Mouse (Mus musculus) olfactory bulb, adult 2 months (tissue): Measurements from ENCODE around the gene Mapk8ip2. TPM values are rescaled to one million over a fixed set of nuclear protein-coding genes. Genes with fewer than 3 reads are reported as not detected.

Source experiments
- H3K27ac ChIP-seq: fragments of 200-500 bp; 2 replicates; pipeline ENCODE4 v1.5.1; 2012; ENCODE audit warnings: low read depth, low read length; ENCODE audit not compliant: insufficient read depth
- H3K4me1 ChIP-seq: fragments of 200-500 bp; 2 replicates; pipeline ENCODE4 v1.6.1; 2012; ENCODE audit warnings: low read length; ENCODE audit not compliant: control insufficient read depth, insufficient read depth
- H3K4me3 ChIP-seq: fragments of 200-500 bp; 2 replicates; pipeline ENCODE4 v1.5.1; 2012; ENCODE audit warnings: mild to moderate bottlenecking, low read depth, low read length, moderate library complexity; ENCODE audit not compliant: insufficient read depth
- CTCF ChIP-seq: fragments of 200-500 bp; IDR thresholded peaks from 2 replicates; pipeline ENCODE4 v1.5.1; 2012; ENCODE audit warnings: low read depth, mild to moderate bottlenecking, low read length, moderate library complexity; ENCODE audit not compliant: insufficient read depth
- POLR2A ChIP-seq: fragments of 200-500 bp; IDR thresholded peaks from 2 replicates; pipeline ENCODE4 v1.6.1; 2012; ENCODE audit warnings: mild to moderate bottlenecking, low read depth, low read length, moderate library complexity; ENCODE audit not compliant: insufficient read depth
- WGBS: fragments of 180-500 bp; shearing (Covaris S2); methylation state at CpG from one replicate; pipeline ENCODE4 v1.1.7; 2018; 5-methylcytosine and 5-hydroxymethylcytosine counted together
- polyA plus RNA-seq: library from polyadenylated mRNA; stranded (reverse); fragments of >200 nt; gene quantifications from 2 replicates; pipeline ENCODE4 v1.2.4, GENCODE M21; 2012; ENCODE audit warnings: low replicate concordance; ENCODE audit not compliant: missing spikeins, insufficient read depth, insufficient read length

Gene Mapk8ip2
- polyA plus RNA-seq, 1 experiment = not detected

DNA sequence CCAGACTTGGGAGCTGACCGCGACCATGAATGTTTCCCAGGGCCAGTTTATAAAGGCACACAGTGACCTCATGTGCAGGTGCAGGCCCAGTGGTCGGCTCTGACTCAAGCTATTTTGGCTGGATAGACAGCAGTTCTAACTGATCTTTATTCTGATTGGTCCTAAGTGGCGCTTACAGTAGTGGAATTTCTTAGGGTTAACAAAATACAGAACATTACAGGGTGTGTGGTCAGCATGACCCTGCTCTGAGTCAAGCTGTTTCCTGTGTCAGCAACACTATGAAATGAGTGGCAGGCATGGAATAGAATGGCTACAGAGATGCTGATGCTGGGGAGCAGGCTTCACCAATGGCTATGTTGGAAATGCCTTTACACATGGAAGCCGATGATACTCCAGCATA is 17.8 kb upstream of the Mapk8ip2 start:
- Histone ChIP-seq H3K4me3 (no peak overlapping the region), H3K27ac (no peak overlapping the region), H3K4me1 (no peaks in the 10 kb centered on the region)
- TF ChIP-seq CTCF = no peak
- no peak for TF ChIP-seq POLR2A
- WGBS = 83% methylated on average over 5 of the region's 5 CpGs

DNA sequence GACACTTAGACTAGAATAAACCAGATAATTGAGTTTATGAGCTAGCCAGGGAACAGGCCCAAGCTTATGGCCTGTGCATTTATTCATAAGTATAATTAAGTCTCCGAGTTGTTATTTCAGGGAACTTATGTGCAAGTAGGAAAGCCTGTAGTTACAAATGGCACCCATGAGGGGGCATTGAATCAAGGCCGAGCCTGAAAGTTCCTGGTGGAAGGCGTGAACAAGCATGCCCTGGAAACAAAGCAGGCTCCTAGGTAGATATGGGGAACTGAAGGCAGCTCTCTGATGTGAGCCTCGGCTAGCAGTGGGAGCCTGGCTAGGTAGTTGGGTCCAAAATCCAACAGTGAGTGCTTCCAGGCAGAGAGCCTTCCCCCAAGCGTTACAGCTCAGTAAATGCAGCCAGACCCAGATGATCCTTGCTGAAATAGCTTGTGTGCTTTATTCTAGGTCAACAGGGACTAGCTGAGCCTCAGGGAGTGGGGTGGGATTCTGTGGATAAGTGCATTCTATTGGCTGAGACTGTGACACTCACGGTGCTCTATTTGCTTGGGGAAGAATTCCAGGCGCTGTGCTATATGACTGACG is 11.1 kb upstream of the Mapk8ip2 start:
- no peak for TF ChIP-seq POLR2A
- TF ChIP-seq CTCF = no peak
- Histone ChIP-seq H3K4me3 (no peak overlapping the region), H3K27ac (no peak overlapping the region), H3K4me1 (no peaks in the 10 kb centered on the region)
- WGBS = 39% methylated on average over 8 of the region's 8 CpGs

DNA sequence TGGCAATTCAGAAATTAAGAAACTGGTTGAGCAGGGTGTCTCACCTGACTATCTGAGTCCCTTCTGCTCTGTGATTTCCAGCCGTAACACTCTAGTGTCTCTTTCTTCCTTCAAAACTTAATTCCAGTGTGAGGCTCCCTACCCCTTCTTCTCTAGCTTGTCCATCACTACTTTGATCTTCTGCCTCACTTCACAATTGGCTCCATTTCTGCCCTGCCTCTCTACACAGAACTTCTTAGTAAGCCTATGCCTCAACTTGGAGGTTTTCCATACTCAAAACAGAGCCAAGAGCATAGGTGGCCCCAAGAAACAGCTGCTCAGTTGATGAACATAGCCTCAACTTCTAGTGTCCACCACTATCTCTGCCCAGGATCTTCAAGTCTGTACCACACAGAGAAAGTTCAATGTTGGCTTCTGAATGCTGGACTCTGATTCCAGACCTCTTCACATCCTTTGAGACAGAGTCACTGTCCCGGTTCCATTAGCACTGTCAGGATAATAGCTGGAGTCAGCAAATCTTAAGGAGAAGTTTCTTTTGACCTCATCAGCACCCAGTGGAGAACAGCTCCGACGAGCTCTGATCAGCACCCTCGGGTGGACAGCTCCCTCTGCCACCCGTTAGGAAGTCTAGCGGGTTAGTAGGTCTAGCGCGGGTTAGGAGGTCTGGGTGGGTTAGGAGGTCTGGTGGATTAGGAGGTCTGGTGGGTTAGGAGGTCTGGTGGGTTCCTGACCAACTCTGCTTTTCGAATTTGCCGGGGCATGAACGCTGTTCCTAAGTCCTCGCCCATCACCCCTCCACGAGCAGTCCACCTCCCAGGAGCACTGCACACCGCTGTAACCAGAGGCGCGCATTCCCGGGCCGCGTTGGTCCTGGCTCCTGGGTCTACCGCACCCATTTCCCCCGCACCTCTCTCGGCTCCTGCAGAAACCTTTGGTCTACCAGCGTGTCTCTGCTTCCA is 528 bp upstream of the Mapk8ip2 start:
- no peak for TF ChIP-seq POLR2A
- no peak for TF ChIP-seq CTCF

DNA sequence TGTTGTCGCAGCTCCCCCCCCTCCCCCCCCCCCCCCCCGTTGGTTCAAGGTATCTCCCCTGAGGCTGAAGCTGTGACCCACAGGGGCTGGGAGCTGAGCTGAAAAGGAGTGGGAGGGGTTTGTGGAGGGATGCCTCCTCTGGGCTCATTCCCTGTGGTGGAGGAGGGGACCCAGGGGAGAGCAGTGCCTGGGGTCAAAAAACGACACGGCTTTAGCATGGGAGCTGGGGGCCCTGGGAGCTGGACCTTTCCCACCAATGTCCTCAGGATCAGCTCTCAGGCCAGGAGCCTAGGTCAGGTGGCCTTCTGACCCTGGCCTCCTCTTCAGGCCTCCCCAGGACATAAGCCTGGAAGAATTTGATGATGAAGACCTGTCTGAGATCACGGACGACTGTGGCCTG is 1.1 kb downstream of the Mapk8ip2 start:
- H3K27ac ChIP-seq = no peak overlapping the region
- peak overlapping the region; percentile 91 for H3K4me3 ChIP-seq
- WGBS = 18% methylated on average over 4 of the region's 6 CpGs
- H3K4me1 ChIP-seq = peaks cover 41% of the 10 kb centered on the region
- no peak for TF ChIP-seq POLR2A
- TF ChIP-seq CTCF = no peak

More for the DNA sequence above, 528 bp upstream of the Mapk8ip2 start:
- H3K4me1 ChIP-seq = peaks cover 32% of the 10 kb centered on the region
- H3K4me3 ChIP-seq = peak overlapping the region; percentile 91
- H3K27ac ChIP-seq = peak overlapping the region; percentile 84
- 4% methylated on average over 24 of the region's 24 CpGs for WGBS

DNA sequence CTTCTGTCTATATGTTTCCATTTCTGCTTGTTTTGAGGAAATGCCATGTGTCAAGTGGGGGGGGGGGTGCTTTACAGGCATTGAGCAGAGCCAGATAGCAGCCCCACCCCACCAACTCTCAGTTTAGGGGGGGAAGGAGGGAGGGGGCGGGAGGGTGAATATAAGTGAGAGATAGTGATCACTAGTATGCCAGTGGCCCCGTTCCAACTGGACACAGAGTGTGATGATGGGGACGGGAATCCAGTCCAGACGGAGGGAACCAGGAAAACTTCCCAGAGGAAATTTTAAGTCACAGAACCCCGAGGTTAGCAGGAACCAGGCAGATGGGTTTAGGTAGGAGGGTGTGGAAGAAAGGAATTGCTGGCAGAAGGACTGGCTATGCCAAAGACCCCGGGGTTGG is 1.9 kb downstream of the Mapk8ip2 start:
- H3K4me3 ChIP-seq = peak overlapping the region; percentile 91; the same call in 1 of the 2 replicates
- 58% methylated on average over 6 of the region's 6 CpGs for WGBS
- no peak overlapping the region for H3K27ac ChIP-seq
- TF ChIP-seq POLR2A (no peak), CTCF (no peak)
- H3K4me1 ChIP-seq = peaks cover 42% of the 10 kb centered on the region

DNA sequence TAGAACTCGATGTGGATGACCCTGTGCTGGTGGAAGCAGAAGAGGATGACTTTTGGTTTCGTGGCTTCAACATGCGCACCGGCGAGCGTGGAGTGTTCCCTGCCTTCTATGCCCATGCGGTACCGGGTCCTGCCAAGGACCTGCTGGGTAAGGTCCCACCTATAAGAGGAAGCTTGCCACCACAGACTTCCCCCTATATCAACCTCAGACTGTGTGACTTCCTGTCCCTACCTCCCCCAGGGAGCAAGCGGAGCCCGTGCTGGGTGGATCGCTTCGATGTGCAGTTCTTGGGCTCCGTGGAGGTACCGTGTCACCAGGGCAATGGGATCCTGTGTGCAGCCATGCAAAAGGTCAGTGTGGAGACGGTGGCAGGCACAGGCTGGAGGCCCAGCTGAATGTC is 5.2 kb downstream of the Mapk8ip2 start:
- WGBS = 87% methylated on average over 15 of the region's 15 CpGs
- H3K4me3 ChIP-seq = no peak overlapping the region
- no peak overlapping the region for H3K27ac ChIP-seq
- TF ChIP-seq POLR2A = no peak
- no peak for TF ChIP-seq CTCF
- peaks cover 38% of the 10 kb centered on the region for H3K4me1 ChIP-seq

DNA sequence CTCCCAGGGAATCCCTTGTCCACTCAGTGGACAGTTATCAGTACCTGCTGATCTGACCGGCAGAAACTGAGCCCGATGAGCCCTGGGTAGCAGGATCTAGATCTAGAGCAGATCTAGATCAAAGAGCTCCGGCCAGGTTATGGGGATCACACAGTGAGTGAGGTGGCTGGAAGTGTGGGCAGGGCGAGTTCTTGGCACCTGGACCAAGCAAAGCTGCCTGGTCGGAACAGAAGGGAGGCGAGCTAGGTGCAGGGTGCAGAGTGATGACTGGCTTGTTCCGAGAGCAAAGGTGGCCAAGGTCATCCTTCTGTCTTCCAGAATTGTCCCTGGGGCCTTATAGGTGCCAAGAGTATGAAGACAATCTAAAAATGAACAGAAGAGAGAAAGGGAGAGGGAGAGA is 6.1 kb downstream of the Mapk8ip2 start:
- H3K4me1 ChIP-seq = peaks cover 37% of the 10 kb centered on the region
- WGBS = 87% methylated on average over 7 of the region's 7 CpGs
- H3K4me3 ChIP-seq = no peak overlapping the region

DNA sequence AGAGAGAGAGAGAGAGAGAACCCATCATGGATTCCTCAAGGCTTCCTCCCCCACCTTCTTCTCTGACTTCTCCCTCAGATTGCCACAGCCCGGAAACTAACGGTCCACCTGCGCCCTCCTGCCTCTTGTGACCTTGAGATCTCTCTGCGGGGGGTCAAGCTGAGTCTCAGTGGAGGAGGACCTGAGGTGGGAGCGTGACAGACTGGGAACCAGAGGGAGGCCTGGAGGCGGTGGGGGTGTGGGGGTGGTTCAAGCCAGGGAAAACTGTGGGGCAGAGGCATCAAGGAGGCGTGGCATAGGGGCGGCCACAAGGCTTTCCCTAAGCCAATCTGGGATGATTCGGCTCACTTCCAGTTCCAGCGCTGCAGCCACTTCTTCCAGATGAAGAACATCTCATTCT is 6.6 kb downstream of the Mapk8ip2 start:
- no peak overlapping the region for H3K27ac ChIP-seq
- H3K4me1 ChIP-seq = peaks cover 33% of the 10 kb centered on the region
- WGBS = 74% methylated on average over 9 of the region's 10 CpGs
- no peak overlapping the region for H3K4me3 ChIP-seq
- TF ChIP-seq CTCF (no peak), POLR2A (no peak)

More for the DNA sequence above, 6.1 kb downstream of the Mapk8ip2 start:
- H3K27ac ChIP-seq = no peak overlapping the region
- no peak for TF ChIP-seq CTCF
- no peak for TF ChIP-seq POLR2A

DNA sequence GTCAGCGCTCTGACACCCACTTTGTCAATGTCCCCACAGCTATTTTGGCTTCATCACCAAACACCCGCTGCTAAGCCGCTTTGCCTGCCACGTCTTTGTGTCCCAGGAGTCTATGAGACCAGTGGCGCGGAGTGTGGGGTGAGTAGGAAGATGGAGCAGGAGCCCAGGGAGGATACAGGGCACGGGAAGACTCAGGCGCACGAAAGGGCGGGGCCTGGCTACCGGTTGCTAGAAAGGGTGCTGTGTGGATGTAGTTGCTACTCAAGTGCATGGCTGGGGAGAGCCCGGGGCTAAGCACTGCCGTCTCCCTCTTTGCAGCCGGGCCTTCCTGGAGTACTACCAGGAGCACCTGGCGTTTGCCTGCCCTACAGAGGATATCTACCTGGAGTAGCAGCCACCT is 7.6 kb downstream of the Mapk8ip2 start:
- Histone ChIP-seq H3K4me3 (no peak overlapping the region), H3K4me1 (peaks cover 28% of the 10 kb centered on the region), H3K27ac (no peak overlapping the region)
- TF ChIP-seq POLR2A (no peak), CTCF (no peak)
- WGBS = 79% methylated on average over 15 of the region's 15 CpGs
